Mouse (Mus musculus) olfactory bulb, adult 2 months (tissue): Measurements from ENCODE around the gene Atp10a.

ENCODE experiments used
- CTCF ChIP-seq: fragments of 200-500 bp; IDR thresholded peaks from 2 replicates; pipeline ENCODE4 v1.5.1; 2012; ENCODE audit warnings: low read depth, mild to moderate bottlenecking, low read length, moderate library complexity; ENCODE audit not compliant: insufficient read depth
- POLR2A ChIP-seq: fragments of 200-500 bp; IDR thresholded peaks from 2 replicates; pipeline ENCODE4 v1.6.1; 2012; ENCODE audit warnings: mild to moderate bottlenecking, low read depth, low read length, moderate library complexity; ENCODE audit not compliant: insufficient read depth

DNA sequence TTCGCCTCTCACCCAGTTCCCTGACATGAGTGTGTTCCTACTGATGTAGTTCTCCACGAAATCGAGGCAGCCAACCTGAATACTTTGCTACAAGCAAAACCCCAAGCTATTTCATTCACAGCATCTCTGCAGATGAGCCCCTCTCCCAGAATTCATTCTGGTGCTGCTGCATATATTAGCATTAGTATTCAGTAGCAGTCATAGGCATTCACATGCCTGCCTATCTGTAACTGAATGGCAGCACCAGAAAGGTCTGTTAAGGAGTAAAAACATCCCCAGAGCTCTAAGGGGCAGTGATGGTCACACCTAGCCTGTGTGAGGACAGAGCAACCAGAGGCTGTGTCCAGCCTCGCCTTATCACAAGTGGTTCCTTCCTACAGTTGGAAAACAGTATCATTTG is 131.0 kb downstream of the Atp10a start:
- TF ChIP-seq CTCF (no peak), POLR2A (no peak)
